Mouse (Mus musculus): ENCODE data around the gene Maco1.
A peak's percentile ranks its signal among the peaks of the same experiment; 100 is the strongest.
"Not testable (repeated sequence)": the region's sequence is repeated elsewhere in the genome, so short reads cannot be mapped to it uniquely, and the experiment has no call there.

Gene Maco1

GRCm38 (mm10) chr4:134802765-134803164 is 50.4 kb downstream of the Maco1 start:
- no peak for DNase-seq

- no peak for DNase-seq
Observed at GRCm38 (mm10) chr4:134802155-134802554, 51.0 kb downstream of the Maco1 start.

GRCm38 (mm10) chr4:134800693-134801092 is 52.5 kb downstream of the Maco1 start:
- DNase-seq, result no peak

GRCm38 (mm10) chr4:134800098-134800497 is 53.0 kb downstream of the Maco1 start:
- no peak for DNase-seq

- peak; percentile 75 for DNase-seq
Observed at GRCm38 (mm10) chr4:134799272-134799671, 53.9 kb downstream of the Maco1 start.

- no peak for DNase-seq
Observed at GRCm38 (mm10) chr4:134798861-134799260, 54.3 kb downstream of the Maco1 start.

- DNase-seq, result peak; percentile 35
Observed at GRCm38 (mm10) chr4:134797621-134798020, 55.5 kb downstream of the Maco1 start.

- peak; percentile 74 for DNase-seq
Observed at GRCm38 (mm10) chr4:134796581-134797361, 56.4 kb downstream of the Maco1 start.

- DNase-seq, result peak; percentile 31
Observed at GRCm38 (mm10) chr4:134795819-134796485, 57.2 kb downstream of the Maco1 start.

GRCm38 (mm10) chr4:134794959-134795358 is 58.2 kb downstream of the Maco1 start:
- DNase-seq, result not testable (repeated sequence)

- peak; percentile 70 for DNase-seq
Observed at GRCm38 (mm10) chr4:134793213-134793956, 59.8 kb downstream of the Maco1 start.

- DNase-seq, result no peak
Observed at GRCm38 (mm10) chr4:134791731-134792130, 61.4 kb downstream of the Maco1 start.

GRCm38 (mm10) chr4:134786946-134787345 is 66.2 kb downstream of the Maco1 start:
- DNase-seq, result no peak

- no peak for DNase-seq
Observed at GRCm38 (mm10) chr4:134784701-134785100, 68.4 kb downstream of the Maco1 start.

- no peak for DNase-seq
Observed at GRCm38 (mm10) chr4:134779136-134779934, 73.8 kb downstream of the Maco1 start.

GRCm38 (mm10) chr4:134776246-134776645 is 76.9 kb downstream of the Maco1 start:
- no peak for DNase-seq

GRCm38 (mm10) chr4:134775234-134775944 is 77.8 kb downstream of the Maco1 start:
- no peak for DNase-seq

- no peak for DNase-seq
Observed at GRCm38 (mm10) chr4:134774126-134774525, 79.0 kb downstream of the Maco1 start.

GRCm38 (mm10) chr4:134772805-134773674 is 80.1 kb downstream of the Maco1 start:
- peak; percentile 52 for DNase-seq

- peak; percentile 89 for DNase-seq
Observed at GRCm38 (mm10) chr4:134769891-134770290, 83.3 kb downstream of the Maco1 start.
